Mouse (Mus musculus): ENCODE data around the gene Gm49393. TPM values are rescaled to one million over a fixed set of nuclear protein-coding genes. Genes with fewer than 3 reads are reported as not detected.
"Not testable (repeated sequence)": the region's sequence is repeated elsewhere in the genome, so short reads cannot be mapped to it uniquely, and the experiment has no call there.

Gene Gm49393
- not detected for total RNA-seq (2021)

DNA sequence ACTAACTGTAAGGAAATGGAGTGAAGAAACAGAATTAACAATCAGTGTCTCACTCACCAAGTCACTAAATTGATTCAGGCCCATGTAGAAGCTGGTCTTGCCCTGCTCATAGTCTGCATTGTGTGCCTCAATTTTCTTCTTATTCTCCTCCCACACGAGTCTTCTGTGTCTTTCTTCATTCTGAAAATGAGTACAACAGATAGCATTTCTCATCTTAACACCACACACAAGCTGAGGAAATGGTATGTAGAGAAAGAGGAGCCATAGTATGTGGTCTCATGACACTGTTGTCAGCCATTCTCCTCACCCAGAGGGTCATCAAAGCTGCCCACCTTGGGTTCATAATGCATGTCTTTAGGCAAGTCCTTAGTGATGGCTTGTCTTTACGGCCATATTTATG, at the start of gene Gm49393:
Gm49393 (minus strand) TSS at position 101 of the 400 bp plus-strand sequence.
- intact Hi-C loops (cut with DNase I), result not testable (repeated sequence)

DNA sequence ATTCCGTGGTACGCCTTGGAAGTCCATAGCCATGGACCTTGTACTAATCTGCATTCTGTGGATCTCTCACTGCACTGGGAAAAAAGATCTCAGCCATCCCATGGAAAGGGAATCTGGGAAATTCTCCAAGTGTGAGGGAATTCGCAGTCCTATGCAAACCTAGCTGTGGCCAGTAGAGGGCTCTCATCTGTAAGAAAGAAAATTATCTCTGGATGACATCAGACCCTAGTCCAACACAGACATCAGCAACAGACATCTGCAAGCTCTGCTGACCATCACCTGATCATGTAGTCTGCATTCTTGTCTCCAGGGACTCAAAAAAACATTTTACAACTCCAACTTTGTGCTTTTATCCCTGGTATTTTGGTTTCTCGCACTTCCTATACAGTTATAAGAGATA, 36.9 kb upstream of the Gm49393 start:
- DNase-seq (ENCODE audit: low spot score in 2 of 2); intact Hi-C loops (cut with DNase I): not testable (repeated sequence)

More for the DNA sequence above, at the start of gene Gm49393:
- not testable (repeated sequence) for DNase-seq (ENCODE audit: low spot score in 2 of 2)

DNA sequence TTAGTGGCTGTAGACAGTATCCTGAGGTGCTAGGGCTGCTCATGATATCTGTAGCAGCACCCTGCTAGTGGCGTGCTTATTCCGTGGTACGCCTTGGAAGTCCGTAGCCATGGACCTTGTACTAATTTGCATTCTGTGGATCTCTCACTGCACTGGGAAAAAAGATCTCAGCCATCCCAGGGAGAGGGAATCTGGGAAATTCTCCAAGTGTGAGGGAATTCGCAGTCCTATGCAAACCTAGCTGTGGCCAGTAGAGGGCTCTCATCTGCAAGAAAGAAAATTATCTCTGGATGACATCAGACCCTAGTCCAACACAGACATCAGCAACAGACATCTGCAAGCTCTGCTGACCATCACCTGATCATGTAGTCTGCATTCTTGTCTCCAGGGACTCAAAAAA, 28.6 kb upstream of the Gm49393 start:
- intact Hi-C loops (cut with DNase I), result not testable (repeated sequence)

DNA sequence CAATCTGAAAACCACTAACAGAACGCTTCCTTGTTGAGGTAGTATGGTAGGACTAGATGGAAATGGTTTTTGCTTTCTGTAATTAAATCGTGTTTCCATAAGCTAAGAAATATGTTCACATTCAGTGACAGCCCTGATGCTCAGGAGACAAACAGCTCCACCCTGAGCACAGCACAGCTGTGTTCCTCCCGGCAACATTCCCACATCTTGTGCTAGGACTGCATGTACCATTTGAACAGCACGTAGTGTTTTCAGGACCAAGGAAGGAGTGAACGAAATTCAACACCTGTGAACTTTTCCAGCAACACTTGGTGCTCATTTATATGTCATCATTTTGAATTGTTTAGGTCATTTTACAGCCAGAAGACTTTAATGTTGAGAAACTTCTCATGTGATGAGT, 26.3 kb upstream of the Gm49393 start:
- DNase-seq (ENCODE audit: low spot score in 2 of 2), result no peak
- intact Hi-C loops (cut with DNase I), result no loop called here

More for the DNA sequence above, 28.6 kb upstream of the Gm49393 start:
- DNase-seq (ENCODE audit: low spot score in 2 of 2), result not testable (repeated sequence)

DNA sequence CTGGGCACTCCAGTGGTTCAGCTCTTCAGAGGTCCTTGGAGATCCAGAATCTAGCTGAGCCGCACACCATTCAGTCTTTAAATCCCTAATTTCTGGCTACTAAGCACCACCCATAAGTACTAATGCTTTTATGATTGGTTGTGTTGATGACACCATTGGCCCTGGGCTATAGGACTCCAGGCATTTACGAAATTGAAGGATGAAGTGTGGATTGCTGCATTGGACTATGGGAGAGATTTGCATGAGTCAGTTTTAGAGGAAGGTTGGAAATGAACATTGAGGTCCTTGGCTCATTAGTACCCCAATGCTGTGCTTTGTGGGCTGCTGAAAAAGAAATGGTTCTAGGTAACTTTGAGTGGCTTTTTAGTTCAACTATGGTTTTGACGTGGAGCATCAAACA, 6.5 kb upstream of the Gm49393 start, which contains the start of gene Tpbpa:
Tpbpa (minus strand) TSS at position 101 of the 400 bp plus-strand sequence.
- intact Hi-C loops (cut with DNase I); DNase-seq (ENCODE audit: low spot score in 2 of 2): not testable (repeated sequence)

DNA sequence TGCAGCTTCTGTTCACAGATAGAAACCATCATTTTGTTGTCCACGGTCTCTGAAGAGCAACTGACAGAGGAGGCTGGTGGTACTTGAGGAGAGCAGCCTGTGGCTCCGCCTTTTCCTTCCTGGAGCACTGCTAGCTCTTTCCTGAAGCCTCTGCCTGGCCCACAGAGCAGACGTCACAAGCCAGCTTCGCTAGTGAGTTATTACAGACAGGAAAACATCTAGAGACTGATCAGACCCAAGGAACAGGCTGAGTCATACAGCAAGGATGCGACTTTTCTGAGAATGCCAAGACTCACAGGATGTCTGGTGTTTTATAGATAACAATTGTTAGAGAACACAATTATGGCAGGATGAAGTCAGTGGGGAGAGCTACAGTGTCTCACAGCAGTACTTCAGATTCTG, 1.1 kb upstream of the Gm49393 start, which contains the start of the genes Gm49391 and Ctla2a:
Gm49391 (minus strand) TSS at position 72 of the 402 bp plus-strand sequence.
Ctla2a (minus strand) TSS at position 126 of the 402 bp plus-strand sequence.
- intact Hi-C loops (cut with DNase I), result no loop called here
- DNase-seq (ENCODE audit: low spot score in 2 of 2), result no peak

DNA sequence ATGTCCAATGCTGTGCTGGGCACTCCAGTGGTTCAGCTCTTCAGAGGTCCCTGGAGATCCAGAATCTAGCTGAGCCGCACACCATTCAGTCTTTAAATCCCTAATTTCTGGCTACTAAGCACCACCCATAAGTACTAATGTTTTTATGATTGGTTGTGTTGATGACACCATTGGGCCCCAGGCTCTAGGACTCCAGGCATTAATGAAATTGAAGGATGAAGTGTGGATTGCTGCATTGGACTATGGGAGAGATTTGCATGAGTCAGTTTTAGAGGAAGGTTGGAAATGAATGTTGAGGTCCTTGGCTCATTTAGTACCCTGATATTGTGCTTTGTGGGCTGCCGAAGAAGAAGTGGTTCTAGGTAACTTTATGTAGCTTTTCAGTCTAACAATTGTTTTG, 30.6 kb downstream of the Gm49393 start, which contains the start of gene Tpbpb:
Tpbpb (minus strand) TSS at position 101 of the 400 bp plus-strand sequence.
- intact Hi-C loops (cut with DNase I); DNase-seq (ENCODE audit: low spot score in 2 of 2): not testable (repeated sequence)

DNA sequence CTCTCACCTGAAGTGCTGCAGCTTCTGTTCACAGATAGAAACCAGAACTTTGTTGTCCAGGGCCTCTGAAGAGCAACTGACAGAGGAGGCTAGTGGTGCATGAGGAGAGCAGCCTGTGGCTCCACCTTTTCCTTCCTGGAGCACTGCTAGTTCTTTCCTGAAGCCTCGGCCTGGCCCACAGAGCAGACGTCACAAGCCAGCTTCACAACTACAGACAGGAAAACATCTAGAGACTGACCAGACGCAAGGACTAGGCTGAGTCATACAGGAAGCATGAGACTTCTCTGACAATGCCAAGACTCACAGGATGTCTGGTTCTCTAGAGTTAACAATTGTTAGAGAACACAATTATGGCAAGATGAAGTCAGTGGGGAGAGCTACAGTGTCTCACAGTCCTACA, 38.1 kb downstream of the Gm49393 start, which contains the start of gene Ctla2b:
Ctla2b (minus strand) TSS at position 120 of the 400 bp plus-strand sequence.
- DNase-seq (ENCODE audit: low spot score in 2 of 2), result peak in 1 of 2 experiments; percentile 3
- intact Hi-C loops (cut with DNase I), result no loop called here

DNA sequence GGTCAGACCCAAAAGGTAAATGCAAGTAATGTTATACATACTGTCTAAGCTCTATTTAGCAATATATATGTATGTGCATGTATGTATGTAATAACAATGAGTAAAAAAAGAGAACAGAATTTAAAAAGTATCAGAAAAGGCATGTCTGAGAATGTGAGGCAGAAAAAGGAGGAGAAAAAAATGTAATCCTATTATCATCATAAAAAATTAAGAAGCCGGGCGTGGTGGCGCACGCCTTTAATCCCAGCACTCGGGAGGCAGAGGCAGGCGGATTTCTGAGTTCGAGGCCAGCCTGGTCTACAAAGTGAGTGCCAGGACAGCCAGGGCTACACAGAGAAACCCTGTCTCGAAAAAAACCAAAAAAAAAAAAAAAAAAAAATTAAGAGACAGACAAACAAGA, 38.6 kb downstream of the Gm49393 start, which contains the start of gene Gm49392:
Gm49392 (minus strand) TSS at position 101 of the 400 bp plus-strand sequence.
- intact Hi-C loops (cut with DNase I); DNase-seq (ENCODE audit: low spot score in 2 of 2): not testable (repeated sequence)

DNA sequence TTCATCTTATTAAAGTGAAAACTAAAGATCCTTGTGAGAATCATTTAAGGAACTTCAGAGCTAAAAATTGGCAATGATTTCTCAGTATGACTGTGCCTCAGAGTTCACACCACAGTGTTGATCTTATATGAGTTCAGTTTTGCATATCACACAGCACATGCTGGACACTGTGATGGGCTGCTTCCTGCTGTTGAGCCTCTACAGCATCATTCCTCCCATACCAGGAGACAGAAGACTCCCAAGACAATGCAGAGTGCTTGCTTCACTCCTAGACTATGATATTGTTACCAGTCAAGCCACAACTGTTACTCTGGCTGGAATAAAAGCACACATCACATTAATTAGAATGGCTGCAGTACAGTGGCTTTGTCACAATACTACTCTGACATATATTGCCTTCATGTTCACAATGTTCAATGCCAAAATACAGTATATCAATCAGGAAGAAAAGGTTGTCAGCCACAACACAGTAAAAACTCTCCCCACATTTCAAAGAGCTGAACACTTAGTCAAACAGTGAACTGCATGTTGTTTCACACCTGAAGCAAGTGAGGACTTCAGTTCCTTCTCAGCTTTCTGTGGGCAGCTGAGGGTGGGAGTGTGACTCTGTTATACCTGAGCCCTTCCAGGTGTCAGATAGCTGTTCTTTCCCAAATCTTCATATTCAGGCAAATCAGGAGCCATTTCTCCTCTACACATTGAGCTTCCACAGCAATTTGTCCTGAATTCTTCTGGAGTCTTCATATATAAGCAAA, 39.8 kb downstream of the Gm49393 start:
- no peak for DNase-seq (ENCODE audit: low spot score in 2 of 2)
- intact Hi-C loops (cut with DNase I), result no loop called here

DNA sequence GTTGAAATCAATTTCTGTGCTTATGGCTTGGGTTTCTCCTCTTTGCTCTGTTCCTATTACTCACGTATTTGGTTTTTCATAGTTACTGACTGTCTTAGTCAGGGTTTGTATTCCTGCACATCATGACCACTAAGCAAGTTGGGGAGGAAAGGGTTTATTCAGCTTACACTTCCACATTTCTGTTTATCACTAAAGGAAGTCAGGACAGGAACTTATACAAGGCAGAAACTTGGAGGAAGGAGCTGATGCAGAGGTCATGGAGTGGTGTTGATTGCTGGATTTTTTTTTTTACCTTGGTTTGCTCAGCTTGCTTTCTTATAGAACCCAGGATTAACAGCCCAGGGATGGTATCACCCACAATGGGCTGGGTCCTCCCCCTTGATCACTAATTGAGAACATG, 43.1 kb downstream of the Gm49393 start:
- intact Hi-C loops (cut with DNase I), result no loop called here
- DNase-seq (ENCODE audit: low spot score in 2 of 2), result no peak

DNA sequence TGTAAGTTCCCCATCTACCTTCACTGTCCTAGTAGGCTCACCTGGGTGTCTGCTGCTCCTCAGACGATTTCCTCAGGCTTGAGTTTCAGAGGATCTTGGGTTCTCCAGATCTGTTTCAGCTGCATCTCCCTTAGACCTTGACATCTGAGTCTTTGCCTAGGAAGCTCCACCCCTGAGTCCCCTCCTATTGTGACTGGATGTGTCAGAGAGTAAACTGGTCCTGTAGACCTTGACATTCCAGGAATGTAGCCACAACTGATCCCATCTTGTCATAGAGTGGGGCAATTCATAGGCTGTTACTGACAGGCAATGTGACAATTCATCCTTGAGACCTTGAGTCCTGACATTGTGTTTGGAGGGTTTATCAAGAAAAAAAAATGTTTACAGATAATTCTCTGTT, 71.1 kb downstream of the Gm49393 start, which contains the start of gene 4930486L24Rik:
4930486L24Rik (minus strand) TSS at position 195 of the 400 bp plus-strand sequence.
- intact Hi-C loops (cut with DNase I), result no loop called here
- DNase-seq (ENCODE audit: low spot score in 2 of 2), result no peak

DNA sequence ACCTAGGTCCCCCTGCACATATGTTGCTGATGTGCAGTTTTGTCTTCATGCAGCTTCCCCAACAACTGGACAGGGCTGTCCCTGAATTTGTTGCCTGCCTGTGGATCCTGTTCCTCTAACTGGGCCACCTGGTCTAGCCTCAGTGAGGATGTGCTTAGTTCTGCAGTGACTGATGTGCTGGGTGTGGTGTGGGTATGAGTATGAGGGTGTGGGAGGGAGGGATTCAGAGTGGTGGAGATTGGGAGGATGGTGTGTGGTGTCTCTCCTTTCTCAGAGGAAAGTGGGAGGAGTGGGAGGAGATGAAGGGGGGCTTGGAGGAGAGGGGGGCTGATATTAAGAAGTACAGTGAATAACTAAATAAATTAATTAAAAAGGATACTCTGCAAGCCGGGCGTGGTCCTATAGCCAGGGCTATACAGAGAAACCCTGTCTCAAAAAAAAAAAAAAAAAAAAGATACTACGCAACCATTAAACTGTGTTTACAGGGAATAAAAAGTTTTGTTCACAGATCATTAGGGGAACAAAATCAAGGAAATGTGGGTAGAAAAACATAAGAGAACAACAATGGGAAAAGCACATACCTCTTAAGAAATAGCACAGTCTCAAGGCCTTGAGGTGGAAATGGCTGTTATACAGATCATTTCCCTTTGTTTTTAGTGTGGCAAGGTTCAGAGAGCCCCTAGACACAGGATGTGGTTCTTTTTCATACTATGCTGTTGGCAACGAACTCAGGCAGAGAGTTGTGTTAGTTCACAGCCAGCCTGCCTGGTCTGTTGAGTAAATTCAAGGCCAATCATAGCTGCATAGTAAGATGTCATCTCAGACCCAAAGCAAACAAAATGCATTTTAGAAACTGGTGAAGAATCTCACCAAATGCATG, 86.9 kb downstream of the Gm49393 start:
- DNase-seq (ENCODE audit: low spot score in 2 of 2), result no peak
- intact Hi-C loops (cut with DNase I), result no loop called here

DNA sequence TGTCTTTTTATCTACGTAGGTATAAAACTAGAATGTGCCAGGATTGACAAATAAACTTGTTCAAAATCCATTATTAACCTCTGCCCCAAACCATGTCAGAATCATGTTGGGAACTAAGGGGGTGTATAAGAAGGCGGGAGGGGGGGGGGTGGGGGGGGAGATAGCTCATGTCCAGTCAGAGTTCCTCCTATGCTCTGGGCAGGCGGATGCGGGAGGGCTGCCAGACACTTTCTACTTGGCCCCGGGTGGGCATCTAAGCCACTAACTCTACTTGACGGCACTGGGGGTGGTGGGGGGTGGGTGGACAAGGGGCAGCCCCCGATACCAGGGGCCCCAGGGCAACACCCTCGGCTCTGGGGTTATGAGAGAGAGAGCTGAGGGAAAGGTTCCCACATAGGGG, 92.2 kb downstream of the Gm49393 start:
- no peak for DNase-seq (ENCODE audit: low spot score in 2 of 2)

DNA sequence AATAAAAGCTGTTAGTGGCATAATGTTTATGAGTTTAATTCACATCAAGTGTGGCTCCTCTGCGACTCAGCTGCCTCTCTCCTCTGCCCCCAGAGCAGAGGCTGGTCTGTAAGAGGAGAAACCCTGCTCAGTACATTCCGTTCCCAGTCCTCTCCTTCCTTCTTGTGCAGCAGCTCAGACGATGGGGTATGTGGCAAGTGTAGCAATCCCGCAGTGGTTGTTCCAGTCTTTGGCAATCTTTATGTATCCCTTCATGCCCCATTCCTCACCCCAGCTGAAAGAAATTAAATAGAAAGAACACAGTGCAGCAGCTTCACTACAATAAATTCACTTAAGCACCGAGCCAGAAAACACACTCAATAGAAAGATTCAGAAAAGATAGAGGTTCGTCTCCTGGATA, 92.7 kb downstream of the Gm49393 start:
- DNase-seq (ENCODE audit: low spot score in 2 of 2), result no peak

More for the DNA sequence above, 92.2 kb downstream of the Gm49393 start:
- intact Hi-C loops (cut with DNase I), result no loop called here

DNA sequence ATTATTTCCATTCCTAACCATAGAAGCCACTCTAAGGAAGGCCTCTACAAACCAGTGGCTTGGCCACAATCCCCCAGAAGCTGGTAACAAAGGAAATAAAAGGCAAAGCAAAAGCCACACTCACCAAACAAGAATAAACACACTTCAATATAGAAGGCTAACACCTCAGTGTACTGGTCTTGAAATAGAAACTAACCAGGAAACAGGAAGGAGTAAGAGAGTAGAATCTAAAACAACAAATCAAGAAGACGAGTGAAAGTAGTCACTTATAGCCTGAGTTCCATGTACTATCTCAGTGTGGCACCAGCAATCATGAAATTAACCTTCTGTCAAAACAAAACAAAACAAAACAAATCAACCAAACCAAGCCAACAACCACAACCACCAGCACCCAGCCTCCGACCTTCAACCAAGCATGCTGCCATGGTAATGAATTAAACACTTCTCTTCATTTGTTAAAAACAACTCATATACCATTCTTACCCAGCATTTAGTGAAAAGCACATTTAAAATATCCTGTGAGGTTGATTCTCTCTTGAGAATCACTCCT, 96.0 kb downstream of the Gm49393 start:
- intact Hi-C loops (cut with DNase I), result no loop called here
- DNase-seq (ENCODE audit: low spot score in 2 of 2), result no peak

More for the DNA sequence above, 92.7 kb downstream of the Gm49393 start:
- intact Hi-C loops (cut with DNase I), result no loop called here

DNA sequence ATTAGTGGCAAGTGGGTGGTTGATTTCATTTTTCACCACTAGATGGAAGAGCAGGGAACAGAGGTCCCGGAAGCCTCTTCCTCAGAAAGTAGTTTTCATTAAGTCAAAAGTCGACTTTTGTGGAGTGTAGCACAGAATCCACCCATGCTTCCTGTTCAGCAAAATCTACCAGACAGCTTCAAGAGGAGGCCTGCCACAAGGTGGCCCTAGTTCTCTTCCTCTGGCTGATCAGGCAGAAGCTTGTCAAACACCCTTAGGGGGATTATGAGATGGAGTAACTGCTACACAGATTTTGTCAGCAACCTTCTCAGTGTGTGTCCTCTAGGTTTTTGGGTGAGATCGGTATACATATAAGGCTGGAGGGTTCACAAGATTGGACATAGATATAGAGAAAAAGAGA, 109.3 kb downstream of the Gm49393 start:
- DNase-seq (ENCODE audit: low spot score in 2 of 2), result no peak
- intact Hi-C loops (cut with DNase I), result no loop called here

DNA sequence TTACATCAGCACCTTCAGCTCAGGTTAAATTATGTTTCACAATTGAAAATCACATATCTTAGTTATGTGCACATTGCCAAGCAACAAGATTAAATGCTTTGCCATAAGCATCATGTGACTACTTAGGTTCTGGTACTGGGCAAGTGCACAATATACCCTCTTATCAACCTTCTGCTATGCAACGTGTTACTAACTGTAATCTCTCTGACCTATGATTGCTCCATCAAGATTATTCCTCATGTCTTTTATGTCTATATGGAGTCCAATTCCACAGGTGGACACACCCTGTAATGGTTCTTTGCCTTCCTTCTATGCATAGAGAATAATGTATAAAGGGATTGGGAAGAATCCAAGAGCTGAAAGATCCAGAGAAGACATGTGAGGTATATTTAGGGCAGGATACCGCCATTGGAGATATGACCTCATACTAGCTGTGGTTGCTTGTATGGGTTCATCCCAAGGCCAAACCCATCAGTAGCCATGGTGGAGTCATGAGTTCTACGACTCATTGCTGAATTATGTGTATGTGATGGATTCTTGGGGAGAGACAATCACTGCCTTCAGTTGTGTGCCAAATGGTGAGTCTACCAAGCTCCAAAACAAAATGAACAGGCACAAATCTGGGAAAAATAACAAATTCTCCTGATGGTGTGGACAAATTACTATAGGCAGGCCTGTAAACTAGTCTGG, 114.8 kb downstream of the Gm49393 start:
- intact Hi-C loops (cut with DNase I), result no loop called here
- DNase-seq (ENCODE audit: low spot score in 2 of 2), result no peak

DNA sequence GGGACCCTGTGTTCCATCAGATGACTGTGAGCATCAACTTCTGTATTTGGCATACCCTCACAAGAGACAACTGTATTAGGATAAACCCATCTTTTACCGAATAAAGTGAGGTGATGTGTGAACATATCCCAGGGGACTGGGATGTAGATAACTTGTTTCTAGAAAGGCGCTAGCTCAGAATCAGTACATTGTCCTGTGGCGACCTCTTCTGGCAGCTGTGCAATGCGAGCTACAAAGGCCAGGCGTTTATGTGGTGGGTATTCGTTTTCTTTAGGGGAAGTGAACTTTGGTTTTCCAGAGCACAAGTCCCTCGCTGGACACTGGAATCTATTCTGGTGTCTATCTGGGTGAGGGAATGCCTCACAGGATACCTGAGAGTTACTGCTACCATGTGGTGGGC, 115.9 kb downstream of the Gm49393 start:
- peak; percentile 3 to 19 for DNase-seq (ENCODE audit: low spot score in 2 of 2)

More for the DNA sequence above, 115.9 kb downstream of the Gm49393 start:
- intact Hi-C loops (cut with DNase I), result loop anchor here (1.0 kb wide), 1 partner anchor 60 kb away; no protein-coding TSS in a partner anchor
